Mouse (Mus musculus) embryonic facial prominence, embryonic 12.5 days (tissue): ENCODE results near the gene Akt2. TPM values are rescaled to one million over a fixed set of nuclear protein-coding genes. Genes with fewer than 3 reads are reported as not detected.

Experiments used
- ATAC-seq: fragments of 200-750 bp; cut with Nextera tagmentation; 2 replicates; pipeline ENCODE4 v1.8.0; 2017; ENCODE audit not compliant: insufficient number of reproducible peaks, insufficient read depth, low FRiP score, low TSS enrichment
- H3K27ac ChIP-seq: fragments of 300-500 bp; sonication (generic); 2 replicates; pipeline ENCODE4 v1.5.1; 2016; ENCODE audit warnings: mild to moderate bottlenecking
- H3K27me3 ChIP-seq: fragments of 300-500 bp; sonication (generic); 2 replicates; pipeline ENCODE4 v1.6.1; 2016; ENCODE audit warnings: mild to moderate bottlenecking, moderate library complexity
- H3K36me3 ChIP-seq: fragments of 300-500 bp; sonication (generic); 2 replicates; pipeline ENCODE4 v1.6.1; 2016; ENCODE audit warnings: mild to moderate bottlenecking
- H3K4me1 ChIP-seq: fragments of 300-500 bp; sonication (generic); 2 replicates; pipeline ENCODE4 v1.6.1; 2016
- H3K4me2 ChIP-seq: fragments of 300-500 bp; sonication (generic); replicated peaks from 2 replicates; pipeline ENCODE4 v1.6.1; 2016; ENCODE audit warnings: mild to moderate bottlenecking, moderate library complexity
- H3K4me3 ChIP-seq: fragments of 300-500 bp; sonication (generic); 2 replicates; pipeline ENCODE4 v1.5.1; 2016; ENCODE audit warnings: mild to moderate bottlenecking
- H3K9ac ChIP-seq: fragments of 300-500 bp; sonication (generic); 2 replicates; pipeline ENCODE4 v1.6.1; 2016; ENCODE audit warnings: mild to moderate bottlenecking, moderate library complexity
- H3K9me3 ChIP-seq: fragments of 300-500 bp; sonication (generic); 2 replicates; pipeline ENCODE4 v1.6.1; 2016; ENCODE audit warnings: mild to moderate bottlenecking, moderate library complexity
- WGBS: fragments of 180-500 bp; shearing (Covaris S2); methylation state at CpG from one replicate; pipeline ENCODE4 v1.1.7; 2016; 5-methylcytosine and 5-hydroxymethylcytosine counted together
- polyA plus RNA-seq: library from polyadenylated mRNA; unstranded; fragments of >200 nt; fragmentation: Nextera tagmentation; extraction: Ambion mirVana; gene quantifications from 2 replicates; pipeline ENCODE4 v1.2.1, GENCODE M21; 2016

Gene Akt2
- polyA plus RNA-seq, 1 experiment from 2014 or later: 114 TPM

GRCm38 (mm10) chr7:27606481-27607254, 15.3 kb downstream of the Akt2 start:
- Histone ChIP-seq H3K27me3 (no peaks in the 10 kb centered on the region), H3K27ac (peak overlapping the region; percentile 25; the same call in 1 of the 2 replicates), H3K36me3 (peaks cover 33% of the 10 kb centered on the region), H3K4me3 (no peak overlapping the region), H3K4me1 (peaks cover 25% of the 10 kb centered on the region), H3K9ac (no peak overlapping the region), H3K4me2 (no peak overlapping the region), H3K9me3 (no peaks in the 10 kb centered on the region)
- WGBS: 49% methylated on average over 10 of the region's 10 CpGs
- ATAC-seq: peak; percentile 47; the same call in 1 of the 2 replicates

- Histone ChIP-seq H3K27ac (no peak overlapping the region; the same call in 1 of the 2 replicates), H3K9ac (no peak overlapping the region), H3K4me1 (peaks cover 21% of the 10 kb centered on the region), H3K27me3 (no peaks in the 10 kb centered on the region), H3K9me3 (no peaks in the 10 kb centered on the region), H3K4me2 (no peak overlapping the region), H3K36me3 (peaks cover 33% of the 10 kb centered on the region), H3K4me3 (no peak overlapping the region)
- WGBS: 68% methylated on average over 5 of the region's 5 CpGs
- ATAC-seq: no peak
Measured at GRCm38 (mm10) chr7:27607580-27607979, 16.2 kb downstream of the Akt2 start.

- no peak overlapping the region for H3K4me3 ChIP-seq
- no peak overlapping the region for H3K9ac ChIP-seq
- H3K4me2 ChIP-seq: no peak overlapping the region
- ATAC-seq: no peak
- H3K4me1 ChIP-seq: peaks cover 21% of the 10 kb centered on the region
- H3K27ac ChIP-seq: no peak overlapping the region
- H3K9me3 ChIP-seq: no peaks in the 10 kb centered on the region
- H3K36me3 ChIP-seq: peaks cover 33% of the 10 kb centered on the region
- 93% methylated on average over 3 of the region's 3 CpGs for WGBS
- H3K27me3 ChIP-seq: no peaks in the 10 kb centered on the region
Measured at GRCm38 (mm10) chr7:27608130-27608529, 16.8 kb downstream of the Akt2 start.

- H3K27ac ChIP-seq: no peak overlapping the region
- H3K4me3 ChIP-seq: no peak overlapping the region
- no peak for ATAC-seq
- 96% methylated on average over 4 of the region's 4 CpGs for WGBS
- H3K9ac ChIP-seq: no peak overlapping the region
- H3K4me2 ChIP-seq: no peak overlapping the region
- peaks cover 33% of the 10 kb centered on the region for H3K36me3 ChIP-seq
- H3K9me3 ChIP-seq: no peaks in the 10 kb centered on the region
- peaks cover 21% of the 10 kb centered on the region for H3K4me1 ChIP-seq
- H3K27me3 ChIP-seq: no peaks in the 10 kb centered on the region
Measured at GRCm38 (mm10) chr7:27609285-27609684, 17.9 kb downstream of the Akt2 start.

DNA sequence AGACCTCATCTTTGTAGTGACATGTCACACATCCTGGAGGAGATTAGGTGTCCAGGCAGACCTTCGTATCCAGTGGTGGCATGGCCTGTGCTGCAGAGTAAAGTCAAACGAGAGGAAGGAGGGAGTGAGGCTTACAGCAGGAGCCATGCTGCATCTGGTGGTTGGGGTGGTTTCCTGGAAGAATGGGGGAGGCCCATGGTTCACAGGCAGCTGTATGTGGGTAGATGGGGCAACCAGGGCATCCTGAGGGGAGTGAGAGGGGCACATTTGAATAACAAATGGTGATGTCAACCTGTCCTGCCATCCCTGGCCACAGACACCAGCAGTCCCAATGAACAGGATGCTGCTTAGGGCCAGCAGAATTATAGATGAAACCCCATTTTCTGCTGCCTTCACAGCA, 18.3 kb downstream of the Akt2 start:
- H3K4me3 ChIP-seq: no peak overlapping the region
- H3K4me1 ChIP-seq: peaks cover 18% of the 10 kb centered on the region
- 74% methylated on average over 2 of the region's 2 CpGs for WGBS

DNA sequence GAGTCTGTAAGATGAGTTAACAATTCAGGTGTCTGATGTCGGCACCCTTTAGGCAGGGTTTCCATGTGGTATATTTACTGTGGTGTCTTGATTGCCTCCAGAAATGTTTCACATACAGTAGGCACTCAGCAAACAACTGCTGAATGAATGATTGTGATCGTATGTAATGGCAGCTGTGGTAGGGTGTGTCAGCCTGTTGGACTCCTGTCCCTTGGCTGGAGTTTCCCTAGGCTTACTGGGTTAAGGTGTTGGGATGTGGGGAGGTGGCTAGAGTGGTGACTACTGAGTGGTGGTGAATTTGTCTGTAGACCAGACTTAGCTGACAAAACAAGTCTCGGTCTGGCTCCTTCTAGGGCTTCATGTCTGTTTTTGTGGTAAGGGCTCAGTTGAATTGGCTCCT, 19.0 kb downstream of the Akt2 start:
- peaks cover 33% of the 10 kb centered on the region for H3K36me3 ChIP-seq
- no peak overlapping the region for H3K9ac ChIP-seq
- no peaks in the 10 kb centered on the region for H3K9me3 ChIP-seq
- 92% methylated on average over 3 of the region's 3 CpGs for WGBS
- no peak overlapping the region for H3K27ac ChIP-seq
- H3K4me3 ChIP-seq: no peak overlapping the region
- H3K27me3 ChIP-seq: no peaks in the 10 kb centered on the region
- ATAC-seq: no peak
- no peak overlapping the region for H3K4me2 ChIP-seq
- peaks cover 17% of the 10 kb centered on the region for H3K4me1 ChIP-seq

More for the DNA sequence above, 18.3 kb downstream of the Akt2 start:
- H3K9ac ChIP-seq: no peak overlapping the region
- H3K4me2 ChIP-seq: no peak overlapping the region
- H3K36me3 ChIP-seq: peaks cover 33% of the 10 kb centered on the region
- no peak overlapping the region for H3K27ac ChIP-seq
- no peaks in the 10 kb centered on the region for H3K27me3 ChIP-seq
- no peaks in the 10 kb centered on the region for H3K9me3 ChIP-seq
- no peak for ATAC-seq

- H3K27me3 ChIP-seq: no peaks in the 10 kb centered on the region
- peaks cover 12% of the 10 kb centered on the region; the same call in 1 of the 2 replicates for H3K4me1 ChIP-seq
- WGBS: 87% methylated on average over 5 of the region's 5 CpGs
- no peak for ATAC-seq
- H3K4me3 ChIP-seq: no peak overlapping the region
- no peak overlapping the region for H3K9ac ChIP-seq
- H3K36me3 ChIP-seq: peaks cover 36% of the 10 kb centered on the region
- H3K9me3 ChIP-seq: no peaks in the 10 kb centered on the region
- H3K27ac ChIP-seq: no peak overlapping the region
- H3K4me2 ChIP-seq: no peak overlapping the region
Measured at GRCm38 (mm10) chr7:27610871-27611270, 19.5 kb downstream of the Akt2 start.

GRCm38 (mm10) chr7:27612940-27613339, 21.6 kb downstream of the Akt2 start:
- Histone ChIP-seq H3K4me3 (no peak overlapping the region), H3K4me2 (no peak overlapping the region), H3K27ac (no peak overlapping the region), H3K9ac (no peak overlapping the region), H3K4me1 (no peaks in the 10 kb centered on the region), H3K27me3 (no peaks in the 10 kb centered on the region), H3K9me3 (no peaks in the 10 kb centered on the region), H3K36me3 (peaks cover 55% of the 10 kb centered on the region)
- no peak for ATAC-seq
- WGBS: 87% methylated on average over 4 of the region's 4 CpGs

GRCm38 (mm10) chr7:27613751-27614499, 22.6 kb downstream of the Akt2 start:
- Histone ChIP-seq H3K27ac (no peak overlapping the region), H3K4me2 (no peak overlapping the region), H3K27me3 (no peaks in the 10 kb centered on the region), H3K4me3 (no peak overlapping the region), H3K4me1 (no peaks in the 10 kb centered on the region), H3K9me3 (no peaks in the 10 kb centered on the region), H3K36me3 (peaks cover 58% of the 10 kb centered on the region), H3K9ac (no peak overlapping the region)
- no peak for ATAC-seq
- WGBS: 85% methylated on average over 8 of the region's 8 CpGs

- H3K4me3 ChIP-seq: no peak overlapping the region
- no peak for ATAC-seq
- H3K9ac ChIP-seq: no peak overlapping the region
- H3K27ac ChIP-seq: no peak overlapping the region
- peaks cover 94% of the 10 kb centered on the region for H3K36me3 ChIP-seq
- 83% methylated on average over 6 of the region's 6 CpGs for WGBS
- H3K4me2 ChIP-seq: no peak overlapping the region
- no peaks in the 10 kb centered on the region for H3K4me1 ChIP-seq
- H3K9me3 ChIP-seq: no peaks in the 10 kb centered on the region
- H3K27me3 ChIP-seq: no peaks in the 10 kb centered on the region
Measured at GRCm38 (mm10) chr7:27621028-27621427, 29.7 kb downstream of the Akt2 start.

DNA sequence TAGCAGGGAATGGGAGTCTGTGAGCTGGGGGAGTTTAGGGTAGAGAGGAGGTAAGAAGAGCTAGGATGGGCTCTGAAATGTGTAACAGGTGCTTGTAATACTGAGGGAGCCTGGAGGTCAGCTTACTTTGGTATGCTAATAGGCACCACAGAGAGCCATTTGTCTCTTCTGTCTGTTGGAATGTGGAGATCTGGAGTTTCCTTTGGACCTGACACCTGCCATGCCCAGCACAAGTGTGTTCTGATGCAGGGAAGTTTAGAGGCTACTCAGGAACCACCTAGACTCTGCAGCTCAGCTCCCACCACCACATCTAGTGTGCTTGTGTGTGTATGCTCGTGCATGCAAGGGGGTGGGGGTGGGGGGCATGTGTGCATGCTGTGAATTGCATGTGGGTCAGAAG, 30.9 kb downstream of the Akt2 start:
- peaks cover 91% of the 10 kb centered on the region for H3K36me3 ChIP-seq
- 76% methylated on average over 1 of the region's 1 CpGs for WGBS

DNA sequence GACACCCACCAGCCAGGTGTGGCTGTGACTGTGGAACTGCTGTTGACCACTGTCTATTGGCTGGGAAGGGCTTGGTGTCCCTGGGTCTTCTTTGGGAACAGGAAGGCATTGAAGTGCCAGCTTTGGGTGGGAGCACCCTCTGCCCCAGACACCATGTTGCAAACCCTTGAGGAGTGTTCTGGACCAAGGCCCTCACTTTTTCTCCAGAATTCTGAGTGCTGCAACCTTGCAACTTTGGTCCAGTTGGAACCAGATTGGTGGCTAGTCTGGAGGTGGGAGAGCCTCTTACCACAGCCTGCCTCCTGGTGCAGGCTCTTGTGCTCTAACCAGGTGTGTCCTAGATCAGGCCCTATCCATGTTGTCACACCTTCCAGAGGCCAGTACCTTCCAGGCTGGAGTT, 33.6 kb downstream of the Akt2 start:
- H3K36me3 ChIP-seq: peaks cover 92% of the 10 kb centered on the region
- H3K9me3 ChIP-seq: no peaks in the 10 kb centered on the region
- H3K4me3 ChIP-seq: no peak overlapping the region
- no peaks in the 10 kb centered on the region for H3K4me1 ChIP-seq
- no peak for ATAC-seq
- H3K9ac ChIP-seq: no peak overlapping the region
- no peak overlapping the region for H3K27ac ChIP-seq
- no peak overlapping the region for H3K4me2 ChIP-seq
- no peaks in the 10 kb centered on the region for H3K27me3 ChIP-seq

More for the DNA sequence above, 30.9 kb downstream of the Akt2 start:
- Histone ChIP-seq H3K4me1 (no peaks in the 10 kb centered on the region), H3K9me3 (no peaks in the 10 kb centered on the region), H3K4me2 (no peak overlapping the region), H3K27ac (no peak overlapping the region), H3K4me3 (no peak overlapping the region), H3K9ac (no peak overlapping the region), H3K27me3 (no peaks in the 10 kb centered on the region)
- no peak for ATAC-seq
